Mouse (Mus musculus) stomach, embryonic 15.5 days (tissue): ENCODE results near the gene Actl6a. TPM values are rescaled to one million over a fixed set of nuclear protein-coding genes. Genes with fewer than 3 reads are reported as not detected.

Experiments
- ATAC-seq: fragments of 200-750 bp; cut with Nextera tagmentation; 2 replicates; pipeline ENCODE4 v1.8.0; 2017; ENCODE audit warnings: low read depth, moderate number of reproducible peaks, moderate TSS enrichment; ENCODE audit not compliant: insufficient read depth, low FRiP score
- H3K27ac ChIP-seq: fragments of 300-500 bp; sonication (generic); 2 replicates; pipeline ENCODE4 v1.5.1; 2015; ENCODE audit warnings: mild to moderate bottlenecking, inconsistent platforms
- H3K27me3 ChIP-seq: fragments of 300-500 bp; sonication (generic); replicated peaks from 2 replicates; pipeline ENCODE4 v1.6.1; 2015; ENCODE audit warnings: inconsistent platforms
- H3K36me3 ChIP-seq: fragments of 300-500 bp; sonication (generic); 2 replicates; pipeline ENCODE4 v1.6.1; 2015; ENCODE audit warnings: inconsistent platforms
- H3K4me1 ChIP-seq: fragments of 300-500 bp; sonication (generic); 2 replicates; pipeline ENCODE4 v1.6.1; 2015; ENCODE audit warnings: inconsistent platforms
- H3K4me2 ChIP-seq: fragments of 300-500 bp; sonication (generic); 2 replicates; pipeline ENCODE4 v1.6.1; 2015; ENCODE audit warnings: mild to moderate bottlenecking, inconsistent platforms
- H3K4me3 ChIP-seq: fragments of 300-500 bp; sonication (generic); replicated peaks from 2 replicates; pipeline ENCODE4 v1.5.1; 2015; ENCODE audit warnings: inconsistent platforms
- H3K9ac ChIP-seq: fragments of 300-500 bp; sonication (generic); 2 replicates; pipeline ENCODE4 v1.6.1; 2015; ENCODE audit warnings: inconsistent platforms
- H3K9me3 ChIP-seq: fragments of 300-500 bp; sonication (generic); 2 replicates; pipeline ENCODE4 v1.6.1; 2016; ENCODE audit warnings: inconsistent platforms
- WGBS: fragments of 180-500 bp; shearing (Covaris S2); methylation state at CpG from one replicate; pipeline ENCODE4 v1.1.7; 2015; 5-methylcytosine and 5-hydroxymethylcytosine counted together
- polyA plus RNA-seq: library from polyadenylated mRNA; unstranded; fragments of >200 nt; fragmentation: Nextera tagmentation; extraction: Ambion mirVana; gene quantifications from 2 replicates; pipeline ENCODE4 v1.2.1, GENCODE M21; 2015

The Actl6a gene
- polyA plus RNA-seq, 1 experiment from 2014 or later = 126 TPM

- H3K36me3 ChIP-seq = no peaks in the 10 kb centered on the region
- 41% methylated on average over 7 of the region's 7 CpGs for WGBS
- ATAC-seq = no peak
- no peaks in the 10 kb centered on the region for H3K27me3 ChIP-seq
- no peak overlapping the region for H3K9ac ChIP-seq
- no peak overlapping the region for H3K4me2 ChIP-seq
- no peaks in the 10 kb centered on the region for H3K9me3 ChIP-seq
- no peaks in the 10 kb centered on the region for H3K4me1 ChIP-seq
- H3K4me3 ChIP-seq = no peak overlapping the region
- no peak overlapping the region for H3K27ac ChIP-seq
Measured at GRCm38 (mm10) chr3:32763902-32764301, 57.8 kb downstream of the Actl6a start.

DNA sequence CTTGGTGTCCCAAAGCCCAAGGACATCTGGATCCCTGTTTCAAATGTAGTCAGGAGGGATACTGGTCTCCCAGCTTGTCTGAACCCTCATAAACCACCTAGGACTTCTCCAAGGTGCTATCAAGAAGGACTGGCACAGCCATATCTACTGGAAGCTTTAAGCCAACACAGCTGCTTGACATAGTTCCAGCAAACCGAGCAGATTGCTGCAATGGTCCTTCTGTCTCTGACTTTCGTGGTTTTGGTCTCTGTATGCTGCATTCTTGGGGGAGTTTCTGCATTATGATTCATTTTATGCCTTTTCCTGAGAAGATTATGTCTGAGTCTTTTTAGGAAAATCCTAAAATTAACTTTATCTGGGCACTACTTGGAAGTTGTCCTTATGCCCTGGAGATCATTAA lies 64.7 kb downstream of the Actl6a start:
- Histone ChIP-seq H3K4me2 (no peak overlapping the region), H3K9me3 (no peaks in the 10 kb centered on the region), H3K27ac (no peak overlapping the region), H3K4me3 (no peak overlapping the region), H3K36me3 (no peaks in the 10 kb centered on the region), H3K9ac (no peak overlapping the region), H3K4me1 (no peaks in the 10 kb centered on the region), H3K27me3 (no peaks in the 10 kb centered on the region)
- WGBS = 72% methylated on average over 2 of the region's 2 CpGs
- ATAC-seq = no peak

Other genes with a start within 250 kb of the Actl6a start
- gene Kcnmb3, start 214.1 kb upstream of the Actl6a start, polyA plus RNA-seq = 0.10 TPM in 1 of 2 replicates, not detected in the other
- 33.6 and 34.3 TPM in 2 replicates for gene Zfp639, start 196.0 kb upstream of the Actl6a start, polyA plus RNA-seq
- 26.5 and 36.2 TPM in 2 replicates for gene Mfn1, start 176.8 kb upstream of the Actl6a start, polyA plus RNA-seq
- gene Gnb4, start 89.7 kb upstream of the Actl6a start, polyA plus RNA-seq = 62.3 and 69.6 TPM in 2 replicates
- 288 and 303 TPM in 2 replicates for gene Ndufb5, start 30.7 kb downstream of the Actl6a start, polyA plus RNA-seq
- gene Mrpl47, start 31.3 kb downstream of the Actl6a start, polyA plus RNA-seq = 30.0 and 38.0 TPM in 2 replicates
- 3.3 and 4.1 TPM in 2 replicates for gene Usp13, start 111.2 kb downstream of the Actl6a start, polyA plus RNA-seq